Mouse (Mus musculus): ENCODE data around the gene Fstl4.
"Not testable (repeated sequence)": the region's sequence is repeated elsewhere in the genome, so short reads cannot be mapped to it uniquely, and the experiment has no call there.

The Fstl4 gene

DNA sequence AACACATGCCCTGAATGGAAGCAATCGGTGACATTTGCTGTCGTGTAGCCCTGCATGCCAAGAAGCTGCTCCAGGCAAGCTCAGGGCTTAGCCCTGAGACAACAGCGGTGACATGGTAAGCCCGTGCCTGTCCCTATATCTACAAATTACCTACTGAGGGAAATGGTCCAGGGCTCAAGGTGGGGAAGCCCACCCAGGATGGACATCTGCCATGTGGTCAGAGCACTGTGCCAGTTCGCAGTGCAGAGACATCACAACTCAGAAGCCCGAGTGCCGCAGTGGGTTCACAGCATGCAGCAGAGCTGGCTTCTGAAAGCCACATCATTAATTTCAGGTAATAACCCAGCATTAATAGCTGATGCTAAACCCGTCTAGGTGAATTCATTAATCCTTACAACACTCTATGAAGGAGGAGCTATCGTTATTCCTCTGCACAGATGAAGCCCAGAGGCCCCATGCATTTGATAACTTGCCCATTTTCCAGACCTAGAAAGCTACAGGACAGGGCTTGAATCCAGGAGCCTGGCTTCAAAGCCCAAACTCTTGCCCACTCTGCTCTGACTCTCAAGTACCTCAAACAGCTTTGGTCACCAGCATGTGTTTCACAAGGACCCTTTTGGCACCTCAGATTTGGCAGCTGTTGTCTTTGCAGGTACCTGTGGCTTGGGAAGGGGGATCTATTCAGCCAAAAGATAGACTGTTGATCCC lies 321.6 kb downstream of the Fstl4 start:
- DNase-seq (ENCODE audit: low spot score in 2 of 2): no peak

DNA sequence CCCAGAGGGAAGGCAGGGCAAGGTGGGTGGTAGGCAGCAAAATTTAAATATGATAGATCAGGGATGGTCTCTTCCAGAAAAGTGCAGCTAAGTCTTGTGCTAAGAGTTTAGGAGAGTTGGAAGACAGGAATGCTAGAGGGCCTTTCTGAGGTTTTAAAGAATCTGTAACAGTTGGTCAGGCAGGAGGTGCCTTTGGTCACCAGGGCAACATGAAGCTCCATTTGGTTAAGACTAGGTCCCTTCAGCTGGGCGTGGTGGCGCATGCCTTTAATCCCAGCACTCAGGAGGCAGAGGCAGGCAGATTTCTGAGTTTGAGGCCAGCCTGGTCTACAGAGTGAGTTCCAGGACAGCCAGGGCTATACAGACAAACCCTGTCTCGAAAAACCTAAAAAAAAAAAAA lies 323.5 kb downstream of the Fstl4 start:
- DNase-seq (ENCODE audit: low spot score in 2 of 2): not testable (repeated sequence)

DNA sequence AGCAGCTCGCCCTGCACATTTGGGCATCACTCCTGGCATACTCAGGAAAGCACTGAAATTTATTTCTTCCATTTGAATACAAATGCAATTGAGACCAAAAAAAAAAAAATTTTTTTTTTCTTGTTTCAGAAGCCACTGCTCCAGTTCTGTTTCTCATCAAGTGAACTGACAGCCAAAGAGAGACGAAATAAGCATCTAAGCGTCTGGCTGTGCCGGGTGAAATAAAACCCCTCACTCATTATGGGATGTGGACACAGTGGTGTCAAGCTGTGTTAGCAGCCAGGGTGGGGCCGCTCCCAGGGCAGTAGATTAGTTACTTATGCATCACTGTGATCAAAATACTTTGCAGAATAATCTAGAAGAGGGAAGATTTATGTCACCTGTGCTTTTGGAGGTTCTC lies 327.2 kb downstream of the Fstl4 start:
- no peak for DNase-seq (ENCODE audit: low spot score in 2 of 2)

DNA sequence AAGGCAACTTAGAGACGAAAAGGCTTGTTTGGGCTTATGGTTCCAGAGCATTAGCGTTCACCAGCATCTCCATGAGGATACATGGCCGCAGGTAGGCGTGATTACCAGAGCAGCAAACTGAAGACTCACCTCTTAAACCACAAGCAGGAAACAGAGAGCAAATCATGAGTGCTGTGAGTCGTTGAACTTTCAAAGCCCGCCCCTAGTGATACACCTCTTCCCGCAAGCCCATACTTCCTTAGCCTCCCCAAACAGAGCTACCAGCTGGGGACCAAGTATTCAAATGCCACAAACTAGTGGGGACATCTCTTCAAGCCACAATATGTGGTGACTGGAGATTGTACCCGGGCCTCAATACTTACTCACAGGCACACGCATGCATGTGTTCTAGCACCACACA lies 332.4 kb downstream of the Fstl4 start:
- no peak for DNase-seq (ENCODE audit: low spot score in 2 of 2)

DNA sequence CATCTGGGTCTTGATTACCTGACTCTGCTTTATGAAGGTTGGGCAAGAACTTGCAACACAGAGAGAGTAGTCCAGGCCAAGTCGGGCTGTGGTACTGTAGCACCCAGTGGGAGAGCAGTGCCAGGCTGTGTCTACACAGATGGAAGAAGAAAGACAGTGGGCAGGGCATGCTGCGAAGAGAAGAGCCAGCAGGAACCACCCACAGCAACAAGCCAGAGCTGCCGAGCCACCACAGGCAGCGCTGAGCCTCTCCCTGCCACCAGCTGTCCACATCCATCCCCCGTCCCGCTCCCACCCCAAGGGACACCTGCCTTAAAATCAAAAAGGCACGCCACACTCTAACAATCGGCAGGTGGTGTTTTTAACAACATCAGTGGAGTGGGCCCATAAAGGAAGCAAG lies 332.9 kb downstream of the Fstl4 start:
- DNase-seq (ENCODE audit: low spot score in 2 of 2): peak in 1 of 2 experiments; percentile 21

DNA sequence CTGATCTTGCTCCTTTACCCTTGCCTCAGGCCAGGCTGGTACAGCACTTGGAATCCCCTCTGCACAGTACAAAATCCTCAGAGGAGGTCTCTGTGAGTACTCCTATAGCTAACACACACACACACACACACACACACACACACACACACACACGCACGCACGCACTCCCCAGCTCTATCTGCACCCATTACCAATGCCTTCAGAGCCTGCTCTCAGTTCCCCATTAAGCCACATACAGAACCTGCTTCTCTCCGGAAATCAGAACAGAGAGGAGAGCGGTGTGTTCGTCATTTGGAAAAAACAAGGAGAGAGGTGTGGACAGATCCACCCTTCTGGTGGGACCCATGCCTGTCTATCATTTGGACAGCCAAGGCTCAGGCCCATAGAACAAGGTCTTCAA lies 333.4 kb downstream of the Fstl4 start:
- DNase-seq (ENCODE audit: low spot score in 2 of 2): no peak

DNA sequence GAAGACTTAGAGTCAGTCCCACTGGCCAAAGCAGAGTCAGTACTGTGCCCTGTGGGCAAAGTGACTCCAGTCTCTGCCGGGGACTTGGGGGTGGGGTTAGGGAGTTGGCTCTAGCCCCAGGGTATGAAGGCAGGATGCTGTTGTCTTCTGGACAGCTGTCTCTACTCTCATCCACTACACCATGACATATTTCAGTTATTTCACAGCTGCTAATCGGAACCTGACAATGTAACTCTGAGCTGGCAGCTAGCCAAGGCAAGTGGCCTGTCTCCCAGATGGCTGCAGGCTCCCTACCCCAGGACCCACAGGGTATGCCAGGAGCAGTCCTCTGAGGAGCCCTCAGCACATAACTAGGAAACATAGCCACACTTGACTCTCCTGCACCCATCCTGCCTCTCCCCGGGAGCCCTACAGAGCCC lies 334.4 kb downstream of the Fstl4 start:
- no peak for DNase-seq (ENCODE audit: low spot score in 2 of 2)

DNA sequence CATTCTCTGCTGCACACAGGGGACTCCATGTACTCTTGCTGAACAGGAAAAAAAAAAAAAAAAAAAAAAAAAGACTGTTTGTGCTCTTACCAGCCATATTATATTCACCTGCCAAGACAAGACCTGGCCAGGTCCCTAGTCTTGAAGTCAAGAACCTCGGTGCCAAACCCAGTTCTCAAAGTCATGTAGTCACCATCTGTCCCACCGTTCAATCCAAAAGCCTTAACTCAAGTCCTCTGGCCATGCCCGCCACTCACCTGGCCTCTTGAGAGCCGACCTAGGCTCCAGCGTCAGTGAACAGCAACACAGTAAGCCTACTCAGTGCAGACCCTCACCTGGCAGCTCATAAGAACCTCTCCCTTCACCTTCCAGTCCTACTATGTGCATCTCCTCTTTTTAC lies 334.9 kb downstream of the Fstl4 start:
- DNase-seq (ENCODE audit: low spot score in 2 of 2): no peak

DNA sequence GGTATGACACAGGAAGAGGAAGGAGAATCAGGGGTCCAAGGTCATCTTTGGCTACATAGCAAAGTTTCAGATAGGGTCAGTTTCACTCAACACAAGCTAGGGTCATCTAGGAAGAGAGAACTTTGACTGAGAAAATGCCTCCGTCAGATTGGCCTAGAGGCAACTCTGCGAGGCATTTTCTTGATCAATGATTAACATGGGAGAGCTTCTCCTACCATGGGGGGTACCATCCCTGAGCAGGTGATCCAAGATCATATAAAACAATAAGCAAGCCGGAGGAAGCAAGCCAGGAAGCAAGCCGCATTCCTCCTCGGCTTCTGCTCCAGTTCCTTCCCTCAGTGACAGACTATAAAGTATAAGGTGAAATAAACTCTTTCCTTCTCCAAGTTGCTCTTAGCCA lies 337.3 kb downstream of the Fstl4 start:
- no peak for DNase-seq (ENCODE audit: low spot score in 2 of 2)

DNA sequence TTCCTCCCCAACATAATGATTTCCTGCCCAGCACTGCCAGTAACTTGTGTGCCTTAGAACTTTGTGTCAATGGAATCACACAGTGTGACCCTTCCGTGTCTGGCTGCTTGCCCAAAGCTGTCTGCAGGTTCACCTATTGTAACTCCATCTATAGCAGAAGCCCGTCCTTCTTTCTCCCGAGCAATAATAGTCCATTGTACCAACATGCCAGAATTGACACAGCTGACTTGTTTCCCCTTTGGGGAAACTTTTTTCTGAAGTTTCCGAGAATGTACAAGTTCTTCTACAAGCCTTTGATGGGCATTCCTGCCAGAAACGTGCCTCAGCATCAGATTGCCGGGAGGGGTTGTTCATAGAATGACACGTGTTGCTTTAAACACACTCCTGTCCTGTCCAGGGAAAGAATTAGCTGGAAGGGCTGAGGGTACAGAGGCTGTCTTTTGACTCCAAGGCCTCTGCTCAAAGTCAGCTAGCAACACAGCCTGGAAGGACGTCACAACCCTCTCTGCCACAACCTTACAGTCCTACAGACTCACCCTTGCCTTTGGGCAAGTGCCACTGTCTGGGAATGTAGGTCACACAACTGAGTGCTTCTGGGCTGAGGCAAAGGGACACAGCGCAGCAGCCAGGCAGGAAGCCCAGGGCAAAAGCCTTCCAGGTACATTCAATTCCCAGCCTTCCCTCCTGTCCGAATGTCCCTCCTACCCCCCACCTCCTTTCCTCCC lies 339.3 kb downstream of the Fstl4 start:
- DNase-seq (ENCODE audit: low spot score in 2 of 2): no peak

DNA sequence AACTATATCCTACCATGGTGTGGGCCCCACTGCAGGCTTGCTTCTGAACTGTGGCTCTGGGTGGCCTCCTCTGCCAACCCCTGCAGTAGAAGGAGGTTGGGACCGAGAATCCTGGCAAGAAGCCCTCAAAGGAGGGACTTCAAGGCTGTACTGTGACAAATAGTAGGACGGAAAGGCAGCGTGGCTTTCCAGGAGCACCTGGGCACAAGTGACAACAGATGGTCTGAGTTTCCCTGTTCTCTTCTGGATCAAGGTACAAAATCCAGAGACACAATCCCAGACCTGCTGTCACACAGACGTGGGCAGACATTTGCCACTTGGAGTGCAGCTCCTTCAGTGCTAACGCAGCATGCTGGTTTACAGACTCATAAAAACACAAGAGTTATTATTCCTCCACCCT lies 343.3 kb downstream of the Fstl4 start:
- no peak for DNase-seq (ENCODE audit: low spot score in 2 of 2)

DNA sequence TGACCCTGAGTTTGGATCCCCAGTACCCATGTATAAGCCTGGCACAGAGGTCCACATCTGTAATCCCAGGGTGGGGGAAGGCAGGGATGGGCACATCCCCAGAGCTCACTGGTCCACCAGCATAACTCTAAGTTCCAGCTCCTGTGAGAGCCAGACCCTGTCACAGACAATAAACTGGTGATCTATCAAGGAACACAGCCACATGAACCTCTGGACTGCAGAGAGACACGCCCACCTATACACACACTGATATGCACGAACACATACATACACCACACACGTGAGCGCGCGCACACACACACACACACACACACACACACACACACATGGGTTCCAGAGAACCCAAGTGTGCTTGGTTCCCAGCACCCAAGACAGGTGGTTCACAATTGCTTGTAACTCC lies 344.4 kb downstream of the Fstl4 start:
- DNase-seq (ENCODE audit: low spot score in 2 of 2): no peak

DNA sequence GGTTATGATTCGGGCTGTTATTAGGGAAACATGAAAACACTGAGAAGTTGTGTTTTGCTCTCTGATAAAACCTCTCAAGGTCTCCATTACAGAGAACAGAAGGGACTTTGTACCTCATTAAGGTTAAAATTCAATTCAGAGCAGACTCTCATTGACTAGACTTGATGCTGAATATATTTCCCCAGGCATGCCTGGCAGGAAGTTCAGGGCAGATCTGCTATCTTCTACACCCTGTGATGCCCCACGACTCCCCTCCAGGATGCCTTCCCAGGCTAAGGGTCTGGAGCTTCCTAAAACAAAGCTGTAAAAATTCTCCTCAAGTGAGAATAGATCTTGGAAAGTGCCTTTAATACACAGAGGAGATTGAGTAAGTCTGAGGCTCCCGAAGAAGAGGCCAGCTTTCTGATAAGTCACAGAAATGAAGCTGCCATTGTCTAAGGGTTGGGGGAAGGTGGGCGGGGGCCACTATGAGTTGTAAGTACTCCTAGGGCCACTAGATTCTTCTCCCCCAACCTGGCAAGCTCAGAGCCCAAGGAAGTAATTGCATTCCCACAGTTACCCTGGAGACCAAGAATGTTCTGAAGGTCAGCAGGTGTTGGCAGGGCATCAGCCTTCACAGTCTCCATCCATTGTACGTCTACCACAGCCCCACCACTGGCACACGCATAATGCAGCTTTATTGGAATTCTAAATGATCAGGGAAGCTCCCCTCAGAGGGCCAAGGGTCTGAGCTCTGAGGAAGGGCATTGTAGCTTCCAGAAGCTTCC lies 345.4 kb downstream of the Fstl4 start:
- DNase-seq (ENCODE audit: low spot score in 2 of 2): no peak

DNA sequence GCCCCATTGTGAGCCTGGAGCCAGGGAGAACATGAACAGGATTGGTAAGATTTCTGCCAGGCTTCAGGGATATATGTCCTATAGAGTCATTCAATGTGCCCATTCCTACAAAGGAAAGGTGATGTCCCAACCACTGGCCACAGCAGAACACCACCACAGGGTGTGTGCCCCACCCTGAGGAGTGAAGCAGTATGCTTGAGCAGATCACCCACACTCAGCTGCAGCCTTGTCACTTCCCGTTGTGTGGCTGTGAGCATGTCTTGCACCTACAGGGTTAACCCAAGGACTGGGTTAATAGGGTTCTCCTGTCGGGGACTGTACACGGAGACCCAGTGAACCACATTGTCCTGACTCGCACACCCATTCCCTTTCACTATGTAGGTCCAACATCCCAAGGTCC lies 351.3 kb downstream of the Fstl4 start:
- DNase-seq (ENCODE audit: low spot score in 2 of 2): no peak

DNA sequence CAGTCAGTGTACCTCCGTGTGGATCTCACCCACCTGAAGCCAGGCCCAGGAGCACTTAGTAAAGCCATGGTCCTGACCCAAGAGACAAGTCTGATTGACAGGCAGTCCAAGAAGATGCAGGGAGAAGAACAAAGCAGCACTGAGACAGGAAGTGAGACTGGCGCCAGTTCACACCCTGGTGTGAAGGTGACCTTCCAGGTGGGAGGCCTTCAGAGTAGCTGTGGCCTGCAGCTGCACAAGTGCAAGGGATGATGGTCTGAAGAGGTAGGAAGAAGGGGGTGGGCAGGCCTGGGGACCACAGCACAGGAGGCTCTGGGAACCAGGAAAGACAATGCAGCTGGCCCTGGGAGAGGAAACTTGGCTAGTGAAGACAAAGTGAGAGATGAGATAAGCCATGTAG lies 351.9 kb downstream of the Fstl4 start:
- no peak for DNase-seq (ENCODE audit: low spot score in 2 of 2)

DNA sequence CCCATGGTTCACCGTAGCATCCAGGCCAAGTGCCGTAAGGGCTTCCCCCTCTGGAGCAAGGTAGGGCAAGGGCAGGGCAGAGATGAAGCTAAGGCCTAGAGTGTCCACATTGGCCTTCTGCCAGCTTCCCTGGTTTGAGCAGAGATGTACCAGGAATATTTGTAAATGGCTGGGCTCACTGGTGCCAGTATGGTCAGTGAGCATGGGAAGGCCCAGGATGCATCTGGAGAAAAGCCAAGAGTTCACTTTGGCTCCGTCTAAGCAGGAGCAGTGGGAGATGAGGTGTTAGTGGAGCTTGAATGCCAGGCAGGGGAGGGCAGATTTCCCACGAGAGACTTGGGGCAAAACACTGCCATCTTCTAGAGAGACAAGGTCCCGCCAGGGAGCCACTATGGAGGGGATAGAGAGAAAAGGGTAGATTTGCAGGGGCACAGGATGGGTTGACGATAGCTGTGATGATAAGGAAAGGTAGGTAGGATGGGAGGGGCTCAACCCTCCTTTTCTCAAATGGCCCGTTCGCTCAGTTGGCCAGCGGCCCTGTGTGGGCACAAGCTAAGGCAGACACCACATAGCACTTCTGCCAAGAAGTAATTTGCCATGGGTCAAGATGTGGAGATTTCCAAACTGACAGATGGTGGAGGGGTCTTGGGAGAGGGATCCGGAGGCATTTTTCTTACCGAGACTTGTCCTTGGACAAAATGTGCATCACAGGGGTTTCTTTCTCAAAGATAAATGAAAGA lies 354.0 kb downstream of the Fstl4 start:
- no peak for DNase-seq (ENCODE audit: low spot score in 2 of 2)

DNA sequence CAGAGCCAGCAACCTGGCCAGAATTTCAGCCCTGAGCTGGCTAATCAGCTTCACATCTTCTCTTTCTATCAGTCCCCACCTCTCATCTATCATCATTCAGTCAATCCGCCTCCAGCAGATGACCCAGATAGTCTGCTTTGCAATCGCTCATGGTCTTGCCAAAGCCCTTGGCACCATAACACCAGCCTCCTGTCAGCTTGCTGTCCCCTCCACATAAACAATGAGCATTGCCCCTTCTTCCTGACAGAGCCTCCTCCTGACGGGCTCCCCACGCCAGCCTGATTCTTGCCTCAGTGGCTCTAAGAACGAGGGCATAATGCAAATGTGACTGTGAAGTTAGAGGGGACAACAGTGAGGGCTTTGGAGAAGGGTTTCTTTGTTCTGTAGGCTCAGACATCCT lies 355.5 kb downstream of the Fstl4 start:
- no peak for DNase-seq (ENCODE audit: low spot score in 2 of 2)

DNA sequence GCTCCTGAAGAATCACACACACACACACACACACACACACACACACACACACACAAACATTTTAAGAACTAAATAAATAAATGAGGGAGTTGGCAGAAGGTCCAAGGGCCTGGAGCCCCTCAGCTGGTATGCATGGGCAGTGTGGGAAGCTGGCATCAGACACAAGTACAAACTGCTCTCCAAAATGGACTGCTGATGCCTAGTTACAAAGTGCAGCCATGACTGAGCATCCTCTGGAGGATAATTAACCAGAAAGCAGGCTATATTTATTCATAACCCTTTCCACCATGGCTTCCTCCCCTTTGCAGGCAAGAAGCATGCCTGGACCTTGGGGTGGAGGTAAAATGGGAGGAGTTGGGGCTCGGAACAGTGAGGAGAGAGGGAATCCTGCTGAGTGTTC lies 356.8 kb downstream of the Fstl4 start:
- DNase-seq (ENCODE audit: low spot score in 2 of 2): no peak

DNA sequence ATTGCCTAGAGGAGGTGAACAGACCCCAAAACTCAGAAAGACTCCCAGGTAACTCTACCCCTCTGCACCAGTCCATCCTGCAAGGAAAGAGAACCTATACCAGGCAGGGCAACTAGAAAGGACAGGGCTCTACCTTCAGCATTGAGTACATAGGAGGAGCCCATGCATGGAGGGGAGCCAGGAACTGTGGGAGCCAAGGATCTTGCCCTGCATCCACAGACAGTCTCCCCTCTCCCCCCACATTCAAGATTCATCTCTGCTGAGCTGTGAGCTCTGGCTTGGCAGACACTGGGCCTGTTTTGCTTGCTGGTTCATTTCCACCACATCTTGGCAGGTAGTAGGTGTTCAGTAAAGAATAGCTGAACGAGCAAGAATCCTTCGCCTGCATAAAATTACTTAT lies 360.4 kb downstream of the Fstl4 start:
- DNase-seq (ENCODE audit: low spot score in 2 of 2): no peak

DNA sequence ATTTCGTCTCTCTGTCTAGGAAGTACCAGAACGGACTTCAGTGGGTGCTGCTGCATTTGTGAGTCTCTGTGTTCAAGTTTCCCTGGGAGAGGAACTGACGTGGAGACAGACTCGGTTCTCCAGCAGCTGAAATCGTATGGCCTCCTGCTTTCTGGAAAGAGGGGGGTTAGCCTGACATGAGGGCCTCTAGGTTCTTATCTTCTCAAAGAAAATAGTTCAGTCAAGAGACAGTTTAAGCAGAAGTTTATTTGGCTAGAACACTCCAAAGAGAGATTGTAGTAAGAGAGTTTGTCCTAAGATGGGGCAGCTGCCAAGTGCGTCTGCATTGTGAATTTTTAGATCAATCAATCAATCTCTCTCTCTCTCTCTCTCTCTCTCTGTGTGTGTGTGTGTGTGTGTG lies 362.2 kb downstream of the Fstl4 start:
- DNase-seq (ENCODE audit: low spot score in 2 of 2): no peak

DNA sequence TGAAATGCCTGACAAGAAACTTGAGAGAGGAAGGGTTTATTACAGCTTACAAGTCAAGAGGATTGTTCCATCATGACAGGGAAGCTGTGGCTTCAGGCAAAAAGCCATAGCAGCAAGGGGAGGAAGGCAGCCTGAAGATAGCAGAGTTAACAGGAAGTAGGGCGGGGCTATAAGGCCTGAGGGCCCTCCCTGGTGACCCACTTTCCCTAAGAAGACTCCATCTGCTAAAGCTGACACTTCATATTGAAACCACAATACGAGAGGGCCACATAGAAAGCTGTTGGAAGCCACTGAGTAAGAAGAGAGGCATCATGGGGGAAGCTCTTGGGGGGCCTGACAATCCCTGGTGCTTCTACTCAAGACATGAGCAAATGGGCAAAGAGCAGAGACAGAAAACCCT lies 364.2 kb downstream of the Fstl4 start:
- DNase-seq (ENCODE audit: low spot score in 2 of 2): no peak

DNA sequence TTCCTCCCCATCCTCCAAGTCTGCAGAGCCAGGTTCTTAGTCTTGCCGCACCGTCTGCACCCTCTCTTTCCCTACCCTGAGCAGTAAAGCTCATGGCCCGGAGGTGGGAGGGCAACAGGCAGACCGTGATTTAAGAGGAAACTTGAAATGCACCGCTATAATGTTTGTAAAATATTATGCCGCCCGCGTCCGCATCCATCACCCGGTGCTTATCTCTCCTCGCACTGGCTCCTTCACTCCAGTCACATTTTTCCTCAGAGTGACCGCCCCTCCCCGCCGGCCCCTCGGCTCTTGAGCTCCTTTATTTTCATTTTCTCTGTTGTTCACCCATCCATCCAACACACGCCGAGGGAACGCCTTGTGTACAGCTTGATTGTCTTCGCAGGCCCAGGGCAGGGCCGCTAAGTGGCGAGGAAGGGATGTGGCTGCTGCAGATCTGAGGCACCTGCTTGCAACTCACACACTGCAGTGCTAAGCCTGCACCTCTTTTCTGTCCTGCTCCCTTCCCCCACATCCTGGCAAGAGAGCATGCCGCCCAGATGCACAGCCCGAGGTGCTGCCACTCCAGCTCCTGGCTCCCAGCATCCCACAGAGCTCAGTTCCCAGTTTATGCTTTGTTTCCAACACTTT lies 368.1 kb downstream of the Fstl4 start:
- DNase-seq (ENCODE audit: low spot score in 2 of 2): no peak

Data from frontal cortex, postnatal 10 days (tissue).